Mouse (Mus musculus): ENCODE measurements around the gene Pla2r1. TPM values are rescaled to one million over a fixed set of nuclear protein-coding genes. Genes with fewer than 3 reads are reported as not detected.
A peak's percentile ranks its signal among the peaks of the same experiment; 100 is the strongest.

Gene Pla2r1
- polyA plus RNA-seq (2014; fragmentation: Nextera tagmentation; extraction: Ambion mirVana): 3.2 and 3.3 TPM in 2 replicates

GRCm38 (mm10) chr2:60552902-60553682 lies at the start of gene Pla2r1:
Gene Pla2r1, minus strand, starts transcription at chr2:60553308.
- no peaks in the 10 kb centered on the region for H3K9me3 ChIP-seq (replicated peaks; ENCODE audit: control insufficient read depth, low read length)
- peak within 1 kb of the TSS; percentile 46; the same call in 1 of the 2 replicates for H3K27ac ChIP-seq (ENCODE audit: low read depth, low read length)
- H3K4me1 ChIP-seq (ENCODE audit: control insufficient read depth, insufficient read depth, low read length): peaks cover 14% of the 10 kb centered on the region
- H3K4me3 ChIP-seq (ENCODE audit: low read depth, low read length): peak within 1 kb of the TSS; percentile 48
- ATAC-seq (replicated peaks; ENCODE audit: insufficient number of reproducible peaks, low FRiP score, low TSS enrichment): no peak; the same call in 1 of the 2 replicates
- H3K27me3 ChIP-seq (ENCODE audit: control insufficient read depth, insufficient read depth, low read length): no peaks in the 10 kb centered on the region
- 2% methylated on average over 33 of the region's 33 CpGs for WGBS (ENCODE audit: insufficient replicate concordance)
- no peaks in the 10 kb centered on the region for H3K36me3 ChIP-seq (ENCODE audit: control insufficient read depth, insufficient read depth, low read length)
- peak within 1 kb of the TSS; percentile 66 for H3K9ac ChIP-seq (ENCODE audit: low read depth, low read length)
- H3K4me2 ChIP-seq: peak within 1 kb of the TSS; percentile 87

GRCm38 (mm10) chr2:60601326-60601725 lies 48.2 kb upstream of the Pla2r1 start:
- Histone ChIP-seq H3K36me3 (ENCODE audit: control insufficient read depth, insufficient read depth, low read length) (no peaks in the 10 kb centered on the region), H3K4me3 (ENCODE audit: low read depth, low read length) (no peak overlapping the region), H3K4me1 (ENCODE audit: control insufficient read depth, insufficient read depth, low read length) (no peaks in the 10 kb centered on the region), H3K9me3 (replicated peaks; ENCODE audit: control insufficient read depth, low read length) (no peaks in the 10 kb centered on the region), H3K27me3 (ENCODE audit: control insufficient read depth, insufficient read depth, low read length) (no peaks in the 10 kb centered on the region), H3K4me2 (no peak overlapping the region), H3K9ac (ENCODE audit: low read depth, low read length) (no peak overlapping the region), H3K27ac (ENCODE audit: low read depth, low read length) (no peak overlapping the region)
- ATAC-seq (replicated peaks; ENCODE audit: insufficient number of reproducible peaks, low FRiP score, low TSS enrichment): no peak
- WGBS (ENCODE audit: insufficient replicate concordance): 75% methylated on average over 2 of the region's 2 CpGs

GRCm38 (mm10) chr2:60600863-60601262 lies 47.8 kb upstream of the Pla2r1 start:
- Histone ChIP-seq H3K4me3 (ENCODE audit: low read depth, low read length) (no peak overlapping the region), H3K9me3 (replicated peaks; ENCODE audit: control insufficient read depth, low read length) (no peaks in the 10 kb centered on the region), H3K9ac (ENCODE audit: low read depth, low read length) (no peak overlapping the region), H3K4me1 (ENCODE audit: control insufficient read depth, insufficient read depth, low read length) (no peaks in the 10 kb centered on the region), H3K27ac (ENCODE audit: low read depth, low read length) (no peak overlapping the region), H3K36me3 (ENCODE audit: control insufficient read depth, insufficient read depth, low read length) (no peaks in the 10 kb centered on the region), H3K27me3 (ENCODE audit: control insufficient read depth, insufficient read depth, low read length) (no peaks in the 10 kb centered on the region), H3K4me2 (no peak overlapping the region)
- 86% methylated on average over 2 of the region's 2 CpGs for WGBS (ENCODE audit: insufficient replicate concordance)
- no peak for ATAC-seq (replicated peaks; ENCODE audit: insufficient number of reproducible peaks, low FRiP score, low TSS enrichment)

GRCm38 (mm10) chr2:60583416-60583815 lies 30.3 kb upstream of the Pla2r1 start:
- Histone ChIP-seq H3K4me2 (no peak overlapping the region), H3K27ac (ENCODE audit: low read depth, low read length) (no peak overlapping the region), H3K9me3 (replicated peaks; ENCODE audit: control insufficient read depth, low read length) (no peaks in the 10 kb centered on the region), H3K4me1 (ENCODE audit: control insufficient read depth, insufficient read depth, low read length) (peaks cover 6% of the 10 kb centered on the region; the same call in 1 of the 2 replicates), H3K9ac (ENCODE audit: low read depth, low read length) (no peak overlapping the region), H3K27me3 (ENCODE audit: control insufficient read depth, insufficient read depth, low read length) (no peaks in the 10 kb centered on the region), H3K4me3 (ENCODE audit: low read depth, low read length) (no peak overlapping the region), H3K36me3 (ENCODE audit: control insufficient read depth, insufficient read depth, low read length) (no peaks in the 10 kb centered on the region)
- no peak for ATAC-seq (replicated peaks; ENCODE audit: insufficient number of reproducible peaks, low FRiP score, low TSS enrichment)
- 83% methylated on average over 4 of the region's 4 CpGs for WGBS (ENCODE audit: insufficient replicate concordance)

- Histone ChIP-seq H3K27me3 (ENCODE audit: control insufficient read depth, insufficient read depth, low read length) (no peaks in the 10 kb centered on the region), H3K36me3 (ENCODE audit: control insufficient read depth, insufficient read depth, low read length) (no peaks in the 10 kb centered on the region), H3K4me2 (no peak overlapping the region), H3K9ac (ENCODE audit: low read depth, low read length) (no peak overlapping the region), H3K27ac (ENCODE audit: low read depth, low read length) (no peak overlapping the region), H3K4me3 (ENCODE audit: low read depth, low read length) (no peak overlapping the region), H3K9me3 (replicated peaks; ENCODE audit: control insufficient read depth, low read length) (no peaks in the 10 kb centered on the region), H3K4me1 (ENCODE audit: control insufficient read depth, insufficient read depth, low read length) (peaks cover 14% of the 10 kb centered on the region)
- WGBS (ENCODE audit: insufficient replicate concordance): 53% methylated on average over 4 of the region's 4 CpGs
- ATAC-seq (replicated peaks; ENCODE audit: insufficient number of reproducible peaks, low FRiP score, low TSS enrichment): no peak
Measured at GRCm38 (mm10) chr2:60554561-60554960, 1.5 kb upstream of the Pla2r1 start.

- Histone ChIP-seq H3K36me3 (ENCODE audit: control insufficient read depth, insufficient read depth, low read length) (no peaks in the 10 kb centered on the region), H3K27ac (ENCODE audit: low read depth, low read length) (no peak overlapping the region), H3K9me3 (replicated peaks; ENCODE audit: control insufficient read depth, low read length) (no peaks in the 10 kb centered on the region), H3K4me2 (peak overlapping the region; percentile 87), H3K4me3 (ENCODE audit: low read depth, low read length) (peak overlapping the region; percentile 48), H3K9ac (ENCODE audit: low read depth, low read length) (peak overlapping the region; percentile 66), H3K27me3 (ENCODE audit: control insufficient read depth, insufficient read depth, low read length) (no peaks in the 10 kb centered on the region), H3K4me1 (ENCODE audit: control insufficient read depth, insufficient read depth, low read length) (peaks cover 14% of the 10 kb centered on the region)
- 26% methylated on average over 21 of the region's 21 CpGs for WGBS (ENCODE audit: insufficient replicate concordance)
- ATAC-seq (replicated peaks; ENCODE audit: insufficient number of reproducible peaks, low FRiP score, low TSS enrichment): no peak
Measured at GRCm38 (mm10) chr2:60552177-60552901, 769 bp downstream of the Pla2r1 start.

GRCm38 (mm10) chr2:60551673-60552072 lies 1.4 kb downstream of the Pla2r1 start:
- H3K9me3 ChIP-seq (replicated peaks; ENCODE audit: control insufficient read depth, low read length): no peaks in the 10 kb centered on the region
- no peaks in the 10 kb centered on the region for H3K27me3 ChIP-seq (ENCODE audit: control insufficient read depth, insufficient read depth, low read length)
- H3K4me2 ChIP-seq: no peak overlapping the region; the same call in 1 of the 2 replicates
- ATAC-seq (replicated peaks; ENCODE audit: insufficient number of reproducible peaks, low FRiP score, low TSS enrichment): no peak
- H3K36me3 ChIP-seq (ENCODE audit: control insufficient read depth, insufficient read depth, low read length): no peaks in the 10 kb centered on the region
- no peak overlapping the region for H3K4me3 ChIP-seq (ENCODE audit: low read depth, low read length)
- H3K9ac ChIP-seq (ENCODE audit: low read depth, low read length): no peak overlapping the region
- no peak overlapping the region for H3K27ac ChIP-seq (ENCODE audit: low read depth, low read length)
- peaks cover 14% of the 10 kb centered on the region for H3K4me1 ChIP-seq (ENCODE audit: control insufficient read depth, insufficient read depth, low read length)
- WGBS (ENCODE audit: insufficient replicate concordance): 16% methylated on average over 2 of the region's 2 CpGs

- Histone ChIP-seq H3K36me3 (ENCODE audit: control insufficient read depth, insufficient read depth, low read length) (no peaks in the 10 kb centered on the region), H3K9me3 (replicated peaks; ENCODE audit: control insufficient read depth, low read length) (no peaks in the 10 kb centered on the region), H3K4me3 (ENCODE audit: low read depth, low read length) (no peak overlapping the region), H3K9ac (ENCODE audit: low read depth, low read length) (no peak overlapping the region), H3K4me2 (no peak overlapping the region), H3K27me3 (ENCODE audit: control insufficient read depth, insufficient read depth, low read length) (no peaks in the 10 kb centered on the region), H3K4me1 (ENCODE audit: control insufficient read depth, insufficient read depth, low read length) (peaks cover 14% of the 10 kb centered on the region), H3K27ac (ENCODE audit: low read depth, low read length) (no peak overlapping the region)
- WGBS (ENCODE audit: insufficient replicate concordance): 91% methylated on average over 8 of the region's 8 CpGs
- ATAC-seq (replicated peaks; ENCODE audit: insufficient number of reproducible peaks, low FRiP score, low TSS enrichment): no peak
Measured at GRCm38 (mm10) chr2:60550521-60550920, 2.6 kb downstream of the Pla2r1 start.
